Mouse (Mus musculus): ENCODE results near the gene Hyal1.

DNA sequence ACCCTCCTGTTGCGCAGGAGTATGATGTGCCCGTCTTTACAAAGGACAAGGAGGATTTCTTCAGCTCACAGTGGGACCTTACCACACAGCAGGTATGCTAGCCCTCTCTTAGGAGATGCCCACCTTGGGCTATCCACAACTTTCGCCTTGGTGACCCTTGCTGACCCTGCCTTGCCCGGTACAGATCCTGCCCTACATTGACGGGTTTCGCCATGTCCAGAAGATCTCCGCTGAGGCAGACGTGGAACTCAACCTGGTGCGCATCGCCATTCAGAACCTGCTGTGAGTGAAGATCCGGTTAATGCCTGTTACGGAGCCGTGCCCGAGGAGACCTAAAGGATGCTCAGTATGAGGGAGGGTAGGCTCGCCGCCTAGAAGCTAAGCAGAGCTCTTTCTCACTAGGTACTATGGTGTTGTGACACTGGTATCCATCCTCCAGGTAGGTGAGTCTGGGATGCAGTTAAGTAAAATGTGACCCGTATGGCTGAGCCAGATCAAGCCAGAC is 32.5 kb upstream of the Hyal1 start:
- TF ChIP-seq UBTF (IDR thresholded peaks at IDR 0.05; ENCODE audit: low read depth, low read length) (no peak), ZNF384 (IDR thresholded peaks at IDR 0.05; ENCODE audit: low read depth, low read length) (no peak), POLR2A (IDR thresholded peaks at IDR 0.05; ENCODE audit: low read depth, low read length) (no peak), CHD1 (IDR thresholded peaks at IDR 0.05; ENCODE audit: low read depth, low read length) (no peak), NELFE (IDR thresholded peaks at IDR 0.05; ENCODE audit: low read depth, low read length) (no peak), MAFK (IDR thresholded peaks at IDR 0.05; ENCODE audit: insufficient replicate concordance, low read length) (no peak), MAZ (IDR thresholded peaks at IDR 0.05; ENCODE audit: low read depth, low read length) (no peak), CTCF (conservative IDR thresholded peaks at IDR 0.05 in 1 of 2, IDR thresholded peaks at IDR 0.05 in 1 of 2; ENCODE audit: low read depth in 2 of 2, low read length in 2 of 2) (no peak), ZC3H11A (IDR thresholded peaks at IDR 0.05; ENCODE audit: low read depth, low read length) (no peak), USF1 (IDR thresholded peaks at IDR 0.05; ENCODE audit: low read depth, low read length) (no peak)
